Mouse (Mus musculus) mouse trophoblast stem cell (cell line): Measurements from ENCODE around the gene Tgfa.

Experiments
- in situ Hi-C, 2 experiments: fragments of 300-500 bp; cut with MseI, MboI; formaldehyde crosslinking; loops; 2 replicates in 1 of 2; 3 replicates in 1 of 2; pipeline ENCODE4 v1.15.1; 2025

Tgfa gene

GRCm38 (mm10) chr6:86188741-86189480 is 6.1 kb upstream of the Tgfa start:
- in situ Hi-C loops: no loop called here

- in situ Hi-C loops: no loop called here
Observed at GRCm38 (mm10) chr6:86190622-86191021, 4.4 kb upstream of the Tgfa start.

GRCm38 (mm10) chr6:86192978-86193377 is 2.0 kb upstream of the Tgfa start:
- in situ Hi-C loops: no loop called here

GRCm38 (mm10) chr6:86193879-86194278 is 1.1 kb upstream of the Tgfa start:
- in situ Hi-C loops: no loop called here

GRCm38 (mm10) chr6:86196034-86196433 is 1.0 kb downstream of the Tgfa start:
- in situ Hi-C loops: no loop called here

- in situ Hi-C loops: no loop called here
Observed at GRCm38 (mm10) chr6:86197150-86197862, 2.3 kb downstream of the Tgfa start.

- in situ Hi-C loops: no loop called here
Observed at GRCm38 (mm10) chr6:86200934-86201333, 5.9 kb downstream of the Tgfa start.

GRCm38 (mm10) chr6:86203101-86203500 is 8.1 kb downstream of the Tgfa start:
- in situ Hi-C loops: no loop called here

- in situ Hi-C loops: no loop called here
Observed at GRCm38 (mm10) chr6:86206014-86206413, 11.0 kb downstream of the Tgfa start.

- in situ Hi-C loops: no loop called here
Observed at GRCm38 (mm10) chr6:86206985-86207384, 12.0 kb downstream of the Tgfa start.

- in situ Hi-C loops: no loop called here
Observed at GRCm38 (mm10) chr6:86209133-86210016, 14.4 kb downstream of the Tgfa start.

GRCm38 (mm10) chr6:86210017-86210408 is 15.0 kb downstream of the Tgfa start:
- in situ Hi-C loops: no loop called here

- in situ Hi-C loops: no loop called here
Observed at GRCm38 (mm10) chr6:86210619-86211018, 15.6 kb downstream of the Tgfa start.

- in situ Hi-C loops: no loop called here
Observed at GRCm38 (mm10) chr6:86211081-86211763, 16.2 kb downstream of the Tgfa start.

GRCm38 (mm10) chr6:86212871-86213640 is 18.0 kb downstream of the Tgfa start:
- in situ Hi-C loops: no loop called here

- in situ Hi-C loops: no loop called here
Observed at GRCm38 (mm10) chr6:86218066-86218465, 23.0 kb downstream of the Tgfa start.

- in situ Hi-C loops: no loop called here
Observed at GRCm38 (mm10) chr6:86218739-86219138, 23.7 kb downstream of the Tgfa start.

GRCm38 (mm10) chr6:86219494-86219893 is 24.5 kb downstream of the Tgfa start:
- in situ Hi-C loops: no loop called here

- in situ Hi-C loops: no loop called here
Observed at GRCm38 (mm10) chr6:86220171-86220570, 25.1 kb downstream of the Tgfa start.

GRCm38 (mm10) chr6:86222381-86222780 is 27.4 kb downstream of the Tgfa start:
- in situ Hi-C loops: no loop called here

- in situ Hi-C loops: no loop called here
Observed at GRCm38 (mm10) chr6:86225604-86226003, 30.6 kb downstream of the Tgfa start.
